Mouse (Mus musculus) embryonic facial prominence, embryonic 14.5 days (tissue): ENCODE results near the gene Dazl. TPM values are rescaled to one million over a fixed set of nuclear protein-coding genes. Genes with fewer than 3 reads are reported as not detected.

Source experiments
- ATAC-seq: fragments of 200-750 bp; cut with Nextera tagmentation; 2 replicates; pipeline ENCODE4 v1.8.0; 2017; ENCODE audit warnings: low read depth, moderate number of reproducible peaks, moderate TSS enrichment
- DNase-seq: peaks from one replicate; pipeline ENCODE4 v3.0.0-alpha.2; 2015; ENCODE audit warnings: low spot score
- H3K27ac ChIP-seq: fragments of 300-500 bp; sonication (generic); replicated peaks from 2 replicates; pipeline ENCODE4 v1.5.1; 2014; ENCODE audit warnings: low read depth, mild to moderate bottlenecking, low read length, moderate library complexity
- H3K27me3 ChIP-seq: fragments of 300-500 bp; sonication (generic); replicated peaks from 2 replicates; pipeline ENCODE4 v1.6.1; 2014; ENCODE audit warnings: low read length; ENCODE audit not compliant: control insufficient read depth, insufficient read depth
- H3K36me3 ChIP-seq: fragments of 300-500 bp; sonication (generic); 2 replicates; pipeline ENCODE4 v1.6.1; 2014; ENCODE audit warnings: low read length, mixed read lengths; ENCODE audit not compliant: control insufficient read depth, insufficient read depth
- H3K4me1 ChIP-seq: fragments of 300-500 bp; sonication (generic); 2 replicates; pipeline ENCODE4 v1.6.1; 2014; ENCODE audit warnings: antibody characterized with exemption, low read length; ENCODE audit not compliant: control insufficient read depth, insufficient read depth
- H3K4me2 ChIP-seq: fragments of 300-500 bp; sonication (generic); 2 replicates; pipeline ENCODE4 v1.6.1; 2014; ENCODE audit warnings: low read depth, mild to moderate bottlenecking, low read length, moderate library complexity, mixed read lengths
- H3K4me3 ChIP-seq: fragments of 300-500 bp; sonication (generic); 2 replicates; pipeline ENCODE4 v1.5.1; 2014; ENCODE audit warnings: low read depth, mild to moderate bottlenecking, low read length
- H3K9ac ChIP-seq: fragments of 300-500 bp; sonication (generic); 2 replicates; pipeline ENCODE4 v1.6.1; 2014; ENCODE audit warnings: low read depth, mild to moderate bottlenecking, low read length, moderate library complexity, mixed read lengths
- H3K9me3 ChIP-seq: fragments of 300-500 bp; sonication (generic); 2 replicates; pipeline ENCODE4 v1.6.1; 2016; ENCODE audit warnings: low read length; ENCODE audit not compliant: control insufficient read depth
- WGBS: fragments of 180-500 bp; shearing (Covaris S2); extraction: QIAGEN DNeasy Blood & Tissue Kit; methylation state at CpG from one replicate; pipeline ENCODE4 v1.1.7; 2014; 5-methylcytosine and 5-hydroxymethylcytosine counted together
- polyA plus RNA-seq: library from polyadenylated mRNA; unstranded; fragments of >200 nt; fragmentation: Nextera tagmentation; extraction: Ambion mirVana; gene quantifications from 2 replicates; pipeline ENCODE4 v1.2.1, GENCODE M21; 2014

Gene Dazl
- polyA plus RNA-seq, 1 experiment from 2014 or later: 0.39 TPM

DNA sequence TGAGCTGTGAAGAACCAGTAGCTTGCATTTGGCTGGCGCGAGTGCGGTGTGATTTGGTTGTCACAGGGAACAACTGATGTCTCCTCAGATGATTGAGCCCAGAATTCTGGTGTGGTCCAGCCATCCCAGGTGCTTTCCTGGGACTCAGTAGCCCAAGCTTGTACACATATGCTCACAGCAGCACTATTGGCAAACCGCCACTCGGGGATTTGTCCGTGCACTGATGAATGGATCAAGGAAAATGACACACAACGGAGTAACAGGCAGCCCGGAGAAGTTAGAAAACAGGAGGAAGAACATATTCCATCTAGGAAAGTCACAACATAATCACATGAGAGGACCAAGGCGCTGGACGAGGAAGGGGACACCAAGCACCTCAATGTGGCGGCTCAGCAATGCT is 60.6 kb downstream of the Dazl start:
- no peak overlapping the region for H3K9ac ChIP-seq
- H3K4me1 ChIP-seq: no peaks in the 10 kb centered on the region
- no peaks in the 10 kb centered on the region for H3K9me3 ChIP-seq
- 86% methylated on average over 11 of the region's 11 CpGs for WGBS
- no peaks in the 10 kb centered on the region for H3K27me3 ChIP-seq
- H3K27ac ChIP-seq: no peak overlapping the region
- H3K4me3 ChIP-seq: no peak overlapping the region
- ATAC-seq (no peak), DNase-seq (no peak)
- no peaks in the 10 kb centered on the region for H3K36me3 ChIP-seq
- H3K4me2 ChIP-seq: no peak overlapping the region

GRCm38 (mm10) chr17:50231206-50231605 is 62.2 kb downstream of the Dazl start:
- no peak for ATAC-seq
- Histone ChIP-seq H3K4me3 (no peak overlapping the region), H3K9ac (no peak overlapping the region), H3K9me3 (no peaks in the 10 kb centered on the region), H3K36me3 (no peaks in the 10 kb centered on the region), H3K27ac (no peak overlapping the region), H3K4me1 (no peaks in the 10 kb centered on the region), H3K4me2 (no peak overlapping the region), H3K27me3 (no peaks in the 10 kb centered on the region)
- no peak for DNase-seq
- 86% methylated on average over 8 of the region's 8 CpGs for WGBS

DNA sequence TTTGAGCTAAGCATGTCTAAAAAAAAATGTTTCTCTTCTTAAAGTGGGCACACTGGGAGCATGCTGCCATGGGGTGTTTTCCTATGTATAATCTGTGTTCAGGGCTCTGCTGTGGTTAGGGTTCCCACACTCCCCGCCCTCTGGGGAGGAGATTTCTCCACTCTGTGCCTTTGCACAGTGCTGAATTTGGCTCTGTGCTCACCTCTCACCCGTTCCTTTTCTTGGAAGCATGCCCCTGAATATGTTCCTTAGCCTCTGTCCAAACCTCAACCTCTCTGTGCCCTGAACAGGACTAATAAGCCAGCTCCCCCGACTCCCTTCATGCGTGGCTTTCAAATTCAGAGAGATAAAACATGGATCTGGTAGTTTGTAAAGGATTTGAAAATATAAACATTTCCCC is 63.9 kb downstream of the Dazl start:
- Histone ChIP-seq H3K27ac (no peak overlapping the region), H3K36me3 (no peaks in the 10 kb centered on the region), H3K4me2 (no peak overlapping the region), H3K9me3 (no peaks in the 10 kb centered on the region), H3K9ac (no peak overlapping the region), H3K4me1 (no peaks in the 10 kb centered on the region), H3K27me3 (no peaks in the 10 kb centered on the region), H3K4me3 (no peak overlapping the region)
- 63% methylated on average over 4 of the region's 4 CpGs for WGBS
- DNase-seq: peak; percentile 53
- ATAC-seq: peak; percentile 44; the same call in 1 of the 2 replicates

Other genes starting within 250 kb of the Dazl start
- gene Rftn1, start 103.0 kb downstream of the Dazl start, polyA plus RNA-seq: 14.4 and 15.5 TPM in 2 replicates
- gene Plcl2, start 215.8 kb upstream of the Dazl start, polyA plus RNA-seq: 5.9 and 6.4 TPM in 2 replicates